Mouse (Mus musculus) frontal cortex, postnatal 25 days (tissue): ENCODE results near the gene Lcp1.

Source experiments
- DNase-seq, 2 experiments: peaks; one replicate each; pipeline ENCODE4 v3.0.0; 2022; ENCODE audit warnings: low spot score in 2 of 2

Gene Lcp1

DNA sequence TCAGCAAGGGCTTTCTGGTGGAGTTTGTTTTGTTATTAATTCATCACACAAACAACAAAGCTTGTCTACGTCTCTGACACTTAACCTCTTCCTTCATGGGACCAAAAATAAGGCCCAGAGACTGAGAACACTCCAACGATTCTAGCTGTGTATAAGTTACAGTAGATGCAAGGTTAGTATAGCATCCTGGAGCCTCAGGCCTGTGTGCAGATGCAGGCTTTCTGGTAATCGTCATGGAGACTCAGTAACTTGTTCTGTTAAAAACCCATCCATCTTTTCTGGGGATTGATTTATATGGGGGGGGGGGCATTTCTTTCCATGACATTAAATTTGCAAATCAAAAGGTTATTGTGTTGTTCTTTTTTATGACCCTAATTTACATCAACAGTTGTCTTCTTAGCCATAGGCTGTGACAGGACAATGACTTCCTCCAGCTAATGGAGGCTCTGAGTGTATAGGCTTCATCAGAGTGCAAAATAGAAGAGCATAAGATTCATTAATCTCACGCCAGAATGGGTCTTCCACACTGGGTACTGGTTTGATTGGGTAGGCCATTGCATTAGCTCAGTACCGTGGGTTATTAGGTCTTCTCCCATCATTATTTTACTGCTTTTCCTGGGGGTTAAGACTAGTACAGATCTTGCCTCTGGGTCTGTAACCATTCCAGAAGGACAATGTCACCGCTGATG lies 74.6 kb downstream of the Lcp1 start:
- no peak for DNase-seq

DNA sequence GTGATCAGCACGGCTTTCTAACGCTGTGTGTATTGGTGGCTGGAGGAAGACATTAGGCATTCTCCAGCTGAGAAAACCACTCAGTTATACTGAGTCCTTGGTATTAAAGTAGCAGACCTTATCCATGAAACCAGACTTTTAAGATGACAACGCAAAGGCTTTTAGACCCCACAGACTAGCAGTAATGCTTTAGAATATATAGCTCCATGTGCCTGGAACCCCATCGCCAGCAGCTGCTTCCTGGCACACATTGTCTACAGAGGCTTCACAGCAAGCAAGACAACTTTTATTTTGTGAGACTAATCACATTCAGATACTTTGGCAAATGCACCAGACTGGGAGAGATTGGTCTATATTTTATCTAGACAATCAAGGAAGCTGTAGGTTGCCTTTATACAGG lies 75.4 kb downstream of the Lcp1 start:
- DNase-seq, result no peak

DNA sequence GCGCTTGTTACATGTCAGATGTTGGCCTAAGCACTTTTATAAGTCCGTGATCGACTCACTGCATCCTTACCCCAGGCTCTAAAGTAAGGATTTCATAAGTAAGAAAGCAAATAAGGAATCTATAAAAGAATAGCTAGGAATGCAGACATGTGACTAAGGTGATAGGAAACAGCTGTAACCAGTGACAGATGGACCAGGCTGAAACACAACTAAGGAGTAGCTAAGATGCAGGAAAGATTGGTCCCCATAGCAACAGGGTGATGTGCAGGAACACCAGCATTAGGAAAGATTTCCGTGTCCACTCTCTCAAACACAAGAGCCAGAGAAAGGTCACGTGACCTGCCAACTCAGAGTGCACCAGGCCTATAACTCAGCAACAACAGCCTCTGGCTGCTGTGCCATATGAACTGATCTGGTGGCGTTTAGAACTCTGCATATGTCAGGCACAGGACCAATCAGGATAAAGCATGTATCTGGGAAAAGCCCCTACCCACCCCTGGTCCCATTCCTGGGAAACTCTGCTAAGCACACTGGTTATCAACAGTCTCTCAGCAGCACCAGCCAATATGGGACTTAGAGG lies 77.8 kb downstream of the Lcp1 start:
- DNase-seq, result no peak

- DNase-seq, result no peak
These were observed 82.9 kb downstream of the Lcp1 start for GRCm38 (mm10) chr14:75213752-75214151.

GRCm38 (mm10) chr14:75218843-75219242 lies 87.9 kb downstream of the Lcp1 start:
- no peak for DNase-seq

DNA sequence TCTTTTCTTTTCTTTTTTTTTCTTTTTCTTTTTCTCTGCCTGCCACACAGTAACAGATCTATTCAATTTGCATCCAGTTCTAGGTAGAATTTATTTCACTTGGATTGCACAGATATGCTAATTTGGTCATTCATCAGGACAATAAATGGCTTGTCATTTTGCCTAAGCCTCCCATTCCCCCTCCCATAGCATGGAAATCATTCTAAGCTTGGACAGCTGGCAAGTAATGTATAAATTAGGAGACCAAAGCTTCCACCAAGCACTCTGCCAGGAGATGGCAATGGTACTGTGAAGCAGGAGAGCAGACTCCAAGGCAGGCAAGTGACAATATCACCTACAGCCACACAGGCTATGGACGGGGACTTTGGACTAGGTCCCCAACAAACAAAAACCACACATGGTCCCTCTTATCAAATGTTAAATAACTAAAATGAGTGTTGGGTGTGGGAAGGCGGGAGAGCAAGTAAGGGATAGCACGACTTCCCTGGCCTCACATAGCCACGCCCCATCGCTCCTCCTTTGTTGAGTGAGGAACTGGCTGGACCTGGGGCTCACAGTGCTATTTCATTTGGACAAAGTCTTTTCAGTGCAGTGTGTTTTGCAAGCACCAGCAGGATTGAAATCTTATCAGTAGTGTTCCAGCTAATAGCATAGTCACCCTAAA lies 88.5 kb downstream of the Lcp1 start:
- no peak for DNase-seq

GRCm38 (mm10) chr14:75222386-75222785 lies 91.5 kb downstream of the Lcp1 start:
- no peak for DNase-seq

DNA sequence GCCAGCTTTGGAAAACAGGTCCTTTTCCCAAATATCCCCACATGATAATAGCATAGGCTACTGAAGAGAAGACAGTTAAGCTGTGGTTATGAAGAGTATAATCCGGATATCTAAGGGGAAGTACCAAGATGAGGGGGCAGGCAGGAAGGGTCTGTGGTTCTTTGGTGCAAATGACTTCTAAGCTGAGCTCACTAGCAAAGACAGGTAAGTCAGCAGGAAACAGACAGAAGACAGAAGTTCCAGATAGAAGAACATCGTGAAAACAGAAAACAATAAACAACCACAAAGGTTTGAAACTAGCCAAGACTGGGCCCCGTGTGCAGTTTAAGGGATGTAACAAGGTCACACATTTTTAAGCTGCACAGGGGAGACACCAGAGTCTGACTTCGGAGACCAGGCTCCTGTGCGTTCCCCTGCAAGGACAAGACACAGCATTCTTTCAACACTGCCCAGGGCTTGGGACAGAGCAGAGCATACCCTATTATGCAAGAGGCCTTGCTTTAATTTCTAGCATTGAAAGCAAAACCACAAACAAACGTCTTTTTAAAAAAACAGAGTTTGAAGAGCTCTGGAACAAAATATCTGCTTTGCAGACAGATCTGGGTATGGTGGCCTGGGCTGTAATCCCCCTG lies 96.7 kb downstream of the Lcp1 start:
- DNase-seq, result no peak

DNA sequence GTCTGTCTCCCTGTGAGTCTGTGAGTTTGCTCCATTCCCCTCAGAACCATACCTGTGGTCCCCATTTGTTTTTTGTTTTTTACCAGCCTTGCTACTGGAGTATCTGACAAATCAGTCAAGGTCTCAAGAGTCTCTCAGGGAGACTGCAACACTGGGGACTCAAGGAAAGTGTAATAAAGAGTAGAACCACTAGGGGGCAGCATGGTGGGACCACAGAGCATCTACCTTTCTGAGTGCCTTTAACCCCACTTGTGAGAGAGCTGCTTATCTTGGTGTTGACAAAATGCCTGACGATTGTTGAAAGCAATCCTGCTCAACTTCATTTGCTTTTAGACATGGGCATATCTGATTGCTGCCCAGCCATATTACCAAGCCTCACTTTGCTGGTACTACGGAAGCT lies 98.9 kb downstream of the Lcp1 start:
- peak in 1 of 2 experiments; percentile 11 for DNase-seq

DNA sequence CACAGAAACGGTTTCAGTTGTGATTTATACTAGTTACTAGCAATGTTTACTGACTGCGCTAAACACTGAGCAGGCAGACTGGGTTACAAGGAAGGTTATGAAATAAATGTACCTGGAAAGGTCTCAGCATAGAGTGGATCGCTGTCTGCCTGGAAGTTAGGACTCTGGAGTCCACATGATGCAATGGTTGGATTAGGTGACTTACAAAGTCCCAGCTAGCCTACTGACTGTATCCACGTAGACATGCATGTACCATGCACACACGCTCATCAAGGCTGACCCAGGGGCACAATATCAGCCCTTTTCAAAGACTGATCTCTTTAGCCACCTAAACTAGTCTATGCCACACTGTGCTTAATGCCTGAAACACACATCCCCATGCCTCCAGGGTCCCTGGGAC lies 102.2 kb downstream of the Lcp1 start:
- DNase-seq, result no peak

- no peak for DNase-seq
These were observed 104.7 kb downstream of the Lcp1 start for GRCm38 (mm10) chr14:75235552-75235951.

GRCm38 (mm10) chr14:75235955-75236635 lies 105.2 kb downstream of the Lcp1 start:
- DNase-seq, result peak; percentile 11 to 21

- no peak for DNase-seq
These were observed 105.7 kb downstream of the Lcp1 start for GRCm38 (mm10) chr14:75236636-75237003.

DNA sequence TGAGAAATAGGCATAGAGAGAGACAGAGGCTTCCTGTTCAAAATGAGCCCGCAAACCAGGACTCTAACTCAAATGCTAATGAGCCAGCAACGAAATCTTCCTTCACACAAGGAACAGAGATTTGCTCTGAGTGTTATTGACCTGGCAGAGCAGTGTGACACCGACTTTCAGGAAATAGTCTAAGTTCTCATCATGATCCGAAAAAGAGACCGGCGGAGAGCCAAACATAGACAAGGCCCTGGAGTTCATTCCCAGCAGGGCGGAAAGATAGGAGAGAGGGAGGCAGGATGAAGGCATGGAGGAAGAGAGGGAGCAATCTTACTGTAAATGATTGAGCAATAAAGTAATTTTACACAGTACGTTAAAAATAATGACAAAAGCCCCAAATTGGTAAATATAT lies 106.2 kb downstream of the Lcp1 start:
- DNase-seq, result no peak

- DNase-seq, result no peak
These were observed 107.3 kb downstream of the Lcp1 start for GRCm38 (mm10) chr14:75238054-75238692.

- DNase-seq, result no peak
These were observed 111.2 kb downstream of the Lcp1 start, which contains the start of gene Cpb2 for GRCm38 (mm10) chr14:75242087-75242486. Gene Cpb2 (plus strand): TSS chr14:75242287.

GRCm38 (mm10) chr14:75246024-75247000 lies 115.4 kb downstream of the Lcp1 start:
- DNase-seq, result no peak

GRCm38 (mm10) chr14:75250432-75250831 lies 119.5 kb downstream of the Lcp1 start:
- no peak for DNase-seq

GRCm38 (mm10) chr14:75256521-75256920 lies 125.6 kb downstream of the Lcp1 start:
- DNase-seq, result no peak

DNA sequence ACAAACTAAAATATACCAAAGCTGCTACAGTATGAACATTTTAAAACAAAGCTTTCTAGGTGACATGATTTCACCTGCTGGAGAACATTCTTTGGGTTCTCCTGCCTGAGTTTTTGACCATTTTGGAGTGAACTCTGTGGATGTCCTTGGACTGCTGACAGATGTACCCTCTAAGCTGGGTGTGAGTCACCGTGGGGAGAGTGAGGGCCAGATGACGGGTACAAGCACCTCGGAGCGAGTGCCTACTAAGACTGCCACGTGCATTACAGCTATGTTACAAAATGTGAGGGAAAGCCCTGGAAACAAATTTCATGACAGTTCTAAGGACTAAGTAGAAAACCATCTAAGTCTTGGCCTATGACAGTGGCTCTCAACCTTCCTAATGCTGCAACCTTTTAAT lies 138.6 kb downstream of the Lcp1 start:
- DNase-seq, result no peak
